Mouse (Mus musculus) adrenal gland, postnatal 10 days (tissue): ENCODE data around the gene Olfr1226. TPM values are rescaled to one million over a fixed set of nuclear protein-coding genes. Genes with fewer than 3 reads are reported as not detected.
"Not testable (repeated sequence)": the region's sequence is repeated elsewhere in the genome, so short reads cannot be mapped to it uniquely, and the experiment has no call there.

Experiments
- DNase-seq: peaks from one replicate; pipeline ENCODE4 v3.0.0; 2021; ENCODE audit warnings: mixed read lengths
- long read RNA-seq, 2 experiments: library from polyadenylated mRNA; stranded (forward); transcript quantifications; one replicate each; pipeline ENCODE4 v2.0.0; 2021
- total RNA-seq, 2 experiments: library from RNA; stranded (reverse); gene quantifications; 2 replicates each; pipeline ENCODE4 v1.2.3; 2021

Gene Olfr1226
- not detected for total RNA-seq
- long read RNA-seq, experiment 1: 0 reads
- long read RNA-seq, experiment 2: 0 reads

- no peak for DNase-seq
These were observed at the start of gene Olfr1226 for GRCm38 (mm10) chr2:89199948-89200347. Olfr1226 (minus strand) TSS chr2:89200048.

GRCm38 (mm10) chr2:89196325-89196982, 3.4 kb downstream of the Olfr1226 start:
- no peak for DNase-seq

GRCm38 (mm10) chr2:89174569-89174968, 25.3 kb downstream of the Olfr1226 start, which contains the start of gene Olfr1225:
Olfr1225 (minus strand) TSS chr2:89174669.
- no peak for DNase-seq

GRCm38 (mm10) chr2:89164711-89165110, 35.1 kb downstream of the Olfr1226 start:
- DNase-seq: not testable (repeated sequence)

DNA sequence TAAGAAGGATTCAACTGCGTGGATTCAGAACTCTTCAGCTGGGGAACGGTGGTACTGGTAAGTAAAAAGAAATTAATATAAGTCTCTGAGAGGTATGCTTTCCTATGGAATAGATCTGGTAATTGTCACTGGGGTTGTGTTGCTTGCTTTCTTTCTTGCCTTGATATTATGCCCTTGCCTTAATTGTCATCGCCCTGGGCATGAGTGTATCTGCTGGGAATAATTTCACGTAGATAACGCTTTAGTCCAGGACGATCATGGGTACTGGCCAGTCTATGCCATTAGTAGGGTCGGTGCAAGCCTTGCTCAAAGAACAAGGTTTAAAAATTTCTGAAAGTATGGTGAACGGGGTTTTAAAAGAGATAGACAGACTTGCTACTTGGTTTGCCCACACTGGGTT, 35.9 kb downstream of the Olfr1226 start, which contains the start of gene Olfr1224-ps1:
Gene Olfr1224-ps1 (minus strand): TSS at position 101 of the 400 bp plus-strand sequence.
- DNase-seq: not testable (repeated sequence)

- no peak for DNase-seq
These were observed 48.4 kb downstream of the Olfr1226 start, which contains the start of gene Olfr1223 for GRCm38 (mm10) chr2:89151460-89151859. Olfr1223 (minus strand) TSS chr2:89151560.

Other genes with a start within 250 kb of the Olfr1226 start
- gene Olfr1212, start 246.1 kb downstream of the Olfr1226 start, total RNA-seq: not detected
- not detected for gene Gm13762, start 219.8 kb downstream of the Olfr1226 start, total RNA-seq
- gene Olfr1214, start 207.4 kb downstream of the Olfr1226 start, total RNA-seq: not detected
- not detected for gene Olfr1215, start 193.1 kb downstream of the Olfr1226 start, total RNA-seq
- gene Olfr1216, start 181.7 kb downstream of the Olfr1226 start, total RNA-seq: not detected
- not detected for gene Olfr1217, start 168.0 kb downstream of the Olfr1226 start, total RNA-seq
- not detected for gene Olfr1218, start 138.9 kb downstream of the Olfr1226 start, total RNA-seq
- not detected for gene Olfr1219, start 116.5 kb downstream of the Olfr1226 start, total RNA-seq
- gene Olfr1220, start 93.2 kb downstream of the Olfr1226 start, total RNA-seq: not detected
- gene Olfr1221, start 82.8 kb downstream of the Olfr1226 start, total RNA-seq: not detected
- not detected for gene Olfr1222, start 67.0 kb downstream of the Olfr1226 start, total RNA-seq
- gene Olfr1223, start 48.5 kb downstream of the Olfr1226 start, total RNA-seq: not detected
- gene Olfr1224-ps1, start 36.0 kb downstream of the Olfr1226 start, total RNA-seq: not detected
- not detected for gene Olfr1225, start 25.4 kb downstream of the Olfr1226 start, total RNA-seq
- gene Olfr1228, start 54.0 kb upstream of the Olfr1226 start, total RNA-seq: not detected
- gene Olfr1229, start 88.0 kb upstream of the Olfr1226 start, total RNA-seq: not detected
- not detected for gene Olfr1230, start 97.2 kb upstream of the Olfr1226 start, total RNA-seq
- not detected for gene Olfr1231, start 107.0 kb upstream of the Olfr1226 start, total RNA-seq
- gene Olfr1232, start 129.6 kb upstream of the Olfr1226 start, total RNA-seq: not detected
- gene Olfr1233, start 142.3 kb upstream of the Olfr1226 start, total RNA-seq: not detected
- not detected for gene Olfr1234, start 164.8 kb upstream of the Olfr1226 start, total RNA-seq
- gene Olfr1238, start 209.6 kb upstream of the Olfr1226 start, total RNA-seq: not detected
- not detected for gene Olfr1239, start 220.4 kb upstream of the Olfr1226 start, total RNA-seq
- not detected for gene Olfr1240, start 243.0 kb upstream of the Olfr1226 start, total RNA-seq